Mouse (Mus musculus) spleen, adult 2 months (tissue): Measurements from ENCODE around the gene Sbno2.

ENCODE experiments used
- CTCF ChIP-seq: fragments of 200-500 bp; IDR thresholded peaks from 2 replicates; pipeline ENCODE4 v1.5.1; 2011; ENCODE audit warnings: mild to moderate bottlenecking, inconsistent platforms; ENCODE audit not compliant: insufficient read depth, insufficient read length, insufficient replicate concordance; ENCODE audit errors: extremely low read depth
- POLR2A ChIP-seq: fragments of 200-500 bp; IDR thresholded peaks from 2 replicates; pipeline ENCODE4 v1.6.1; 2011; ENCODE audit warnings: low read depth, low read length, inconsistent platforms

- no peak for TF ChIP-seq CTCF
- TF ChIP-seq POLR2A, result no peak
Measured at GRCm38 (mm10) chr10:80097275-80097674, 8.1 kb downstream of the Sbno2 start.
